Mouse (Mus musculus) leukemia stem cell, adult 10-12 weeks (primary cell): ENCODE data around the gene Ak3. TPM values are rescaled to one million over a fixed set of nuclear protein-coding genes. Genes with fewer than 3 reads are reported as not detected.

Experiments
- polyA plus RNA-seq: library from polyadenylated mRNA; stranded (reverse); fragments of >175 nt; gene quantifications from 2 replicates; pipeline ENCODE4 v1.2.3, GENCODE M21; 2012; ENCODE audit warnings: low replicate concordance

Ak3 gene
- polyA plus RNA-seq: 16.5 and 20.8 TPM in 2 replicates

GRCm38 (mm10) chr19:29047334-29048170, at the start of gene Ak3:
Ak3 (minus strand) TSS chr19:29047961.

GRCm38 (mm10) chr19:28990194-28990589, 57.6 kb downstream of the Ak3 start, which contains the start of gene Cdc37l1:
Cdc37l1 (plus strand) TSS chr19:28990352.

Other genes starting within 250 kb of the Ak3 start
- 0.83 TPM in 1 of 2 replicates, not detected in the other for gene Slc1a1, start 212.9 kb downstream of the Ak3 start, polyA plus RNA-seq
- 3.5 and 5.6 TPM in 2 replicates for gene Plpp6, start 84.0 kb downstream of the Ak3 start, polyA plus RNA-seq
- 0.09 TPM in 1 of 2 replicates, not detected in the other for gene 4430402I18Rik, start 80.2 kb downstream of the Ak3 start, polyA plus RNA-seq
- gene Cdc37l1, start 57.6 kb downstream of the Ak3 start, polyA plus RNA-seq: 3.6 and 7.1 TPM in 2 replicates
- gene Rcl1, start 53.4 kb upstream of the Ak3 start, polyA plus RNA-seq: 37.3 and 51.3 TPM in 2 replicates
- 4.2 and 5.5 TPM in 2 replicates for gene Jak2, start 203.9 kb upstream of the Ak3 start, polyA plus RNA-seq